Mouse (Mus musculus) urinary bladder, postnatal 14 days (tissue): Measurements from ENCODE around the gene L1td1.
"Not testable (repeated sequence)": the region's sequence is repeated elsewhere in the genome, so short reads cannot be mapped to it uniquely, and the experiment has no call there.

Experiments
- DNase-seq: peaks from one replicate; pipeline ENCODE4 v3.0.0; 2021; ENCODE audit warnings: low spot score

Gene L1td1

GRCm38 (mm10) chr4:98726590-98727237 lies at the start of gene L1td1:
Gene L1td1, plus strand, starts transcription at chr4:98726734.
- no peak for DNase-seq

- no peak for DNase-seq
These were observed 49.0 kb upstream of the L1td1 start for GRCm38 (mm10) chr4:98677506-98677905.

GRCm38 (mm10) chr4:98686678-98687267 lies 39.8 kb upstream of the L1td1 start:
- no peak for DNase-seq

- no peak for DNase-seq
These were observed 38.4 kb upstream of the L1td1 start for GRCm38 (mm10) chr4:98688116-98688515.

- no peak for DNase-seq
These were observed 38.0 kb upstream of the L1td1 start for GRCm38 (mm10) chr4:98688520-98688919.

- DNase-seq, result no peak
These were observed 36.5 kb upstream of the L1td1 start for GRCm38 (mm10) chr4:98689988-98690387.

- DNase-seq, result peak; percentile 26
These were observed 32.9 kb upstream of the L1td1 start for GRCm38 (mm10) chr4:98693465-98694185.

GRCm38 (mm10) chr4:98697932-98698331 lies 28.6 kb upstream of the L1td1 start:
- no peak for DNase-seq

GRCm38 (mm10) chr4:98698921-98699320 lies 27.6 kb upstream of the L1td1 start:
- DNase-seq, result no peak

GRCm38 (mm10) chr4:98700156-98700555 lies 26.4 kb upstream of the L1td1 start:
- DNase-seq, result no peak

GRCm38 (mm10) chr4:98702201-98702894 lies 24.2 kb upstream of the L1td1 start:
- DNase-seq, result peak; percentile 76

- no peak for DNase-seq
These were observed 15.6 kb upstream of the L1td1 start for GRCm38 (mm10) chr4:98710891-98711290.

- DNase-seq, result no peak
These were observed 8.6 kb upstream of the L1td1 start for GRCm38 (mm10) chr4:98717735-98718546.

- no peak for DNase-seq
These were observed 8.0 kb upstream of the L1td1 start for GRCm38 (mm10) chr4:98718547-98718917.

GRCm38 (mm10) chr4:98722454-98722853 lies 4.1 kb upstream of the L1td1 start:
- peak; percentile 71 for DNase-seq

- not testable (repeated sequence) for DNase-seq
These were observed 1.9 kb upstream of the L1td1 start for GRCm38 (mm10) chr4:98724682-98725081.

GRCm38 (mm10) chr4:98725439-98725838 lies 1.1 kb upstream of the L1td1 start:
- no peak for DNase-seq

- no peak for DNase-seq
These were observed 893 bp downstream of the L1td1 start for GRCm38 (mm10) chr4:98727295-98727958.

- DNase-seq, result no peak
These were observed 1.4 kb downstream of the L1td1 start for GRCm38 (mm10) chr4:98727959-98728347.

GRCm38 (mm10) chr4:98728716-98729115 lies 2.2 kb downstream of the L1td1 start:
- no peak for DNase-seq

GRCm38 (mm10) chr4:98733660-98734059 lies 7.1 kb downstream of the L1td1 start:
- DNase-seq, result no peak
